ENCODE assay signal across 8 mouse cellular contexts in genomic region chr5:88554086-88554886, GRCm38 (mm10). TPM values are rescaled to one million over a fixed set of nuclear protein-coding genes. Genes with fewer than 3 reads are reported as not detected.
DNase-seq lines count a peak whose midpoint lies in the region; ATAC-seq and TF ChIP-seq lines count a peak whose summit lies in the region.

TSS of gene Utp3 (plus strand) at chr5:88554462.

- ATAC-seq in embryonic facial prominence, embryonic 15.5 days (ENCODE audit: insufficient number of reproducible peaks, low FRiP score, low TSS enrichment, low read depth), result peak; percentile 95
- peak; percentile 96 for ATAC-seq in limb, embryonic 14.5 days (ENCODE audit: low FRiP score, low read depth)
- ATAC-seq in midbrain, postnatal 0 days (ENCODE audit: low FRiP score), result peak; percentile 96

- H3K27me3 ChIP-seq in embryonic facial prominence, embryonic 15.5 days, result no peaks in the 10 kb centered on the region
- H3K27me3 ChIP-seq in limb, embryonic 14.5 days (ENCODE audit: control insufficient read depth, insufficient read depth, low read length), result no peaks in the 10 kb centered on the region
- no peaks in the 10 kb centered on the region for H3K27me3 ChIP-seq in midbrain, postnatal 0 days (ENCODE audit: insufficient read depth, low read length)

- H3K36me3 ChIP-seq in embryonic facial prominence, embryonic 15.5 days, result peaks cover 3% of the 10 kb centered on the region; the same call in 1 of the 2 replicates
- H3K36me3 ChIP-seq in limb, embryonic 14.5 days (ENCODE audit: control insufficient read depth, insufficient read depth, low read length), result peaks cover 5% of the 10 kb centered on the region; the same call in 1 of the 2 replicates
- no peaks in the 10 kb centered on the region for H3K36me3 ChIP-seq in midbrain, postnatal 0 days (ENCODE audit: insufficient read depth, low read length)

- peak within 1 kb of the TSS; percentile 88 for H3K4me2 ChIP-seq in embryonic facial prominence, embryonic 15.5 days (replicated peaks)
- peak within 1 kb of the TSS; percentile 89 for H3K4me2 ChIP-seq in limb, embryonic 14.5 days (replicated peaks; ENCODE audit: low read depth, low read length, severe bottlenecking)
- H3K4me2 ChIP-seq in midbrain, postnatal 0 days (ENCODE audit: low read depth, low read length, poor library complexity, severe bottlenecking), result peak within 1 kb of the TSS; percentile 83

- TF ChIP-seq POLR2A in bone marrow, adult 2 months (IDR thresholded peaks at IDR 0.05; ENCODE audit: borderline replicate concordance, control insufficient read depth, low read depth, low read length), result peak; percentile 91; the same call in 1 of the 2 replicates
- TF ChIP-seq POLR2A in limb, embryonic 14.5 days (IDR thresholded peaks at IDR 0.05; ENCODE audit: borderline replicate concordance, extremely low read depth, insufficient read depth, insufficient read length), result peak; percentile 95; the same call in 1 of the 2 replicates

- peak; percentile 81 for TF ChIP-seq CTCF in bone marrow, adult 2 months (IDR thresholded peaks at IDR 0.05; ENCODE audit: control insufficient read depth, insufficient read depth, low read length)
- peak; percentile 89 for TF ChIP-seq CTCF in midbrain, postnatal 0 days (IDR thresholded peaks at IDR 0.05)

- no peaks in the 10 kb centered on the region for H3K9me3 ChIP-seq in embryonic facial prominence, embryonic 15.5 days (replicated peaks)
- H3K9me3 ChIP-seq in limb, embryonic 14.5 days (ENCODE audit: control insufficient read depth, low read length), result no peaks in the 10 kb centered on the region
- H3K9me3 ChIP-seq in midbrain, postnatal 0 days (ENCODE audit: low read length), result no peaks in the 10 kb centered on the region

- peaks cover 2% of the 10 kb centered on the region; the same call in 1 of the 2 replicates for H3K4me1 ChIP-seq in bone marrow, adult 2 months (ENCODE audit: control insufficient read depth, insufficient read depth, low read length)
- H3K4me1 ChIP-seq in embryonic facial prominence, embryonic 15.5 days, result peaks cover 13% of the 10 kb centered on the region
- H3K4me1 ChIP-seq in limb, embryonic 14.5 days (ENCODE audit: control insufficient read depth, insufficient read depth, low read length), result peaks cover 10% of the 10 kb centered on the region
- peaks cover 13% of the 10 kb centered on the region; the same call in 1 of the 2 replicates for H3K4me1 ChIP-seq in midbrain, postnatal 0 days (ENCODE audit: insufficient read depth, low read length)

- DNase-seq in 416B (ENCODE audit: low read depth), result peak; percentile 99
- DNase-seq in heart, adult 8-10 months (ENCODE audit: low spot score), result peak; percentile 94
- DNase-seq in kidney, adult 9 months, result peak; percentile 97
- peak; percentile 99 for DNase-seq in limb, embryonic 14.5 days (ENCODE audit: low spot score)
- DNase-seq in midbrain, postnatal 0 days (ENCODE audit: low spot score), result peak; percentile 99
- peak; percentile 91 to 93 for DNase-seq in spleen, postnatal 14 days (ENCODE audit: low spot score in 2 of 2)

- H3K4me3 ChIP-seq in bone marrow, adult 2 months (replicated peaks; ENCODE audit: control insufficient read depth, low read depth, low read length), result peak within 1 kb of the TSS; percentile 93
- peak within 1 kb of the TSS; percentile 87 for H3K4me3 ChIP-seq in embryonic facial prominence, embryonic 15.5 days (replicated peaks)
- peak within 1 kb of the TSS; percentile 85 for H3K4me3 ChIP-seq in limb, embryonic 14.5 days (replicated peaks; ENCODE audit: low read length)
- H3K4me3 ChIP-seq in midbrain, postnatal 0 days (ENCODE audit: low read depth, low read length), result peak within 1 kb of the TSS; percentile 59

- H3K9ac ChIP-seq in embryonic facial prominence, embryonic 15.5 days, result peak within 1 kb of the TSS; percentile 93
- peak within 1 kb of the TSS; percentile 94 for H3K9ac ChIP-seq in limb, embryonic 14.5 days (ENCODE audit: low read depth, low read length, severe bottlenecking)
- H3K9ac ChIP-seq in midbrain, postnatal 0 days (replicated peaks; ENCODE audit: low read length, poor library complexity, severe bottlenecking), result peak within 1 kb of the TSS; percentile 78

- H3K27ac ChIP-seq in bone marrow, adult 2 months (ENCODE audit: control insufficient read depth, insufficient read depth, low read depth, low read length, poor library complexity), result peak within 1 kb of the TSS; percentile 94
- peak within 1 kb of the TSS; percentile 95 for H3K27ac ChIP-seq in embryonic facial prominence, embryonic 15.5 days (replicated peaks)
- H3K27ac ChIP-seq in limb, embryonic 14.5 days (replicated peaks; ENCODE audit: low read depth, low read length), result peak within 1 kb of the TSS; percentile 95
- H3K27ac ChIP-seq in midbrain, postnatal 0 days (ENCODE audit: low read depth, low read length), result peak within 1 kb of the TSS; percentile 82

- WGBS in bone marrow, adult 2 months, result under 1% methylated on average over 72 of the region's 76 CpGs
- WGBS in embryonic facial prominence, embryonic 15.5 days, result under 1% methylated on average over 76 of the region's 76 CpGs
- under 1% methylated on average over 68 of the region's 76 CpGs for WGBS in limb, embryonic 14.5 days
- under 1% methylated on average over 75 of the region's 76 CpGs for WGBS in midbrain, postnatal 0 days

RNA-seq across cellular contexts. Expression of gene Utp3, which starts in this region (rescaled TPM):
- polyA plus RNA-seq in bone marrow, adult 2 months (2011; ENCODE audit: insufficient read depth, insufficient read length, low replicate concordance, missing spikeins), result 35.7 and 67.6 TPM in 2 replicates
- 68.3 and 72.3 TPM in 2 replicates for polyA plus RNA-seq in embryonic facial prominence, embryonic 15.5 days (2015; fragmentation: Nextera tagmentation; extraction: Ambion mirVana)
- 10 to 100 TPM; 17.8 to 25.6 (median 21.5) TPM for total RNA-seq in heart, adult 8-10 months (2022)
- polyA plus RNA-seq in limb, embryonic 14.5 days (2012; rRNA removed), result 24.1 and 43.5 TPM in 2 replicates
- polyA plus RNA-seq in limb, embryonic 14.5 days (2014; fragmentation: Nextera tagmentation; extraction: Ambion mirVana), result 56.4 and 60.9 TPM in 2 replicates
- 12.8 and 16.5 TPM in 2 replicates for total RNA-seq in midbrain, postnatal 0 days (2014; rRNA removed)
- polyA plus RNA-seq in midbrain, postnatal 0 days (2015; fragmentation: Nextera tagmentation; extraction: Ambion mirVana), result 51.1 and 55.1 TPM in 2 replicates

Comparison
In these comparisons a context has a peak if more than half of its experiments do, and no peak if none do; other contexts are left out.
1. Peak in every context shown above with its lines: DNase-seq, ATAC-seq, H3K4me3 ChIP-seq and H3K27ac ChIP-seq.